Mouse (Mus musculus) brown adipose tissue, adult 24 weeks (tissue): ENCODE data around the gene Klf13. TPM values are rescaled to one million over a fixed set of nuclear protein-coding genes. Genes with fewer than 3 reads are reported as not detected.

Source experiments
- H3K27ac ChIP-seq: fragments of 200-500 bp; replicated peaks from 2 replicates; pipeline ENCODE4 v1.5.1; 2012; ENCODE audit warnings: low read depth, mild to moderate bottlenecking, low read length
- H3K4me1 ChIP-seq: fragments of 200-500 bp; 2 replicates; pipeline ENCODE4 v1.6.1; 2012; ENCODE audit warnings: low read length, mixed read lengths; ENCODE audit not compliant: control insufficient read depth, insufficient read depth, insufficient read length
- H3K4me3 ChIP-seq: fragments of 200-500 bp; 2 replicates; pipeline ENCODE4 v1.5.1; 2012; ENCODE audit warnings: low read depth, mild to moderate bottlenecking, low read length, moderate library complexity; ENCODE audit not compliant: insufficient read depth
- polyA plus RNA-seq: library from polyadenylated mRNA; stranded (reverse); fragments of >200 nt; gene quantifications from 2 replicates; pipeline ENCODE4 v1.2.4, GENCODE M21; 2012; ENCODE audit not compliant: missing spikeins, insufficient read depth, insufficient read length

The Klf13 gene
- polyA plus RNA-seq, 1 experiment: 13.6 TPM

DNA sequence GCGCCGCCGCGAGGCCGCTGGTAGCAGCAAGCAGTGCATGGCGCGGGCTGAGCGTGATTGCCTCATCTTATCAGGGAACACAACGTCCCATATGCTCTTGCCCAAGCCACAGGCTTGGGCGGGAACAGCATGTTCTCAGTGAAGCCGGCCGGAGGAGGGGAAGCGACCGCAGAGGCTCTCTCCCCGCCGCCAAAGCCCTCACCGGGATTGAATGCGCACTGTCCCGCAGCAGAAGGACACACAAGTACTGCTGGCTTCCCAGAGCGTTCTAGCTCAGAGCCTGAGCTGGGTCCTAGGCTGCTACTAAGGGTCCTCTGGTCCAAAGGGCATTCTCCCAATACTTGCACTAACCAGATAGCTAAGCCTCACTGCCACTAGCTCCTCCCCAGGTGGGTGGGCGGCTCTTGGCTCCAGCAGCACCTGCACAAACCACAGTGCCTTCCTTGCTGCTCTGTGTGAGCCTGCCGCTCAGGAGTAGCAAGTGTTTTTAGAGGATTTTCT lies 41.7 kb downstream of the Klf13 start:
- Histone ChIP-seq H3K4me1 (peaks cover 53% of the 10 kb centered on the region), H3K27ac (peak overlapping the region; percentile 98), H3K4me3 (peak overlapping the region; percentile 47)

DNA sequence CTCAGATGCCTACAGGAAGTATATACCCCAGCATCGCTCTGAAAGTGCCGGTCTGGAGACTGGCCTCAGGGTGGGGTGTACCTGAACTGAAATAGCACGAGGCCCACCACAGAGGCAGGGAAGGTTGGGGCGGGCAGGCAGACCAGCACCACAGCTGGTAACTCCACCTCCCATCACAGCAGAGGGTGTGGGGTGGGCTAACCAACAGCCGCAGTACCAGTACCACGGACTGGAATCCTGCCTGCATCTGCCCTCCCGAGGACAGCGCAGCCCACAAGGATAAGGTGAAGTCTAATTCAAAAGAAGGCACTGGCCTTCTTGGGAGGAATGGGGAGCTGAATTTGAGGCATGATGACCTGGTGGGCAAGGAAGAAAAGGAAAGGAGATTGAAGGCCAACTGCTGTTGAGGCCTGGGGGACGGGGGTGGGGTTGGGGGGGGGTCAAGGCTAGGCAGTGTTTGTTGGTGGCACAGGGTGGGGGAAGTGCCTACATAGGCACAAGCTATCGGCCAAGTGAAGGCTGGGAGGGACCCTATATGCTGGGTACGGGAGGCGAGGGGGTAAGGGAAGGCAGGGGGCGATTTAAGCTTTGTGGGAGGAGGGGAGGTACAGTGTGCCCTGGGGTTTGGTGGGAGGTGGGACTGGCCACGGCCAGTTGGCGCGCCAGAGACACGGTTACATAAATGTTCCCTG lies 42.3 kb downstream of the Klf13 start:
- Histone ChIP-seq H3K4me3 (peak overlapping the region; percentile 38), H3K27ac (peak overlapping the region; percentile 93), H3K4me1 (peaks cover 47% of the 10 kb centered on the region)

DNA sequence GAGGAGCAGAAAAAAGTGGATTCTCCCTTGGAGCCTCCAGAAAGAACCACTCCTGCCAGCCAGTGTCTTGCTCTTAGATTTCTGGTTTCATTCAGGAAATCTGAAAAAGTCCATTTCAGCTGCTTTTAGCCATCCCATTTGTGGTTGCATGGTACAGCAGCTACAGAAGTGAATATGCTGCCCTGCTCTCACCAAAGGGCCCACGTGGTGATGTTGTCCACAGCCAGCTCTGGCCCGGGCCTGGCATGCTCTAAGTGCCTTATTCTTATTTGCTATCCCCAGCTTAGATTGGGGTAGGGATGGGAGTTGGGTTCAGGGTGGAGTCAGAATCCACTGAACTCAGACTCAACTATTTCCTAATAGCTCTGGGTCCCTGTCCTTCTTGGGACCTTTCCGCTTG lies 43.5 kb downstream of the Klf13 start:
- Histone ChIP-seq H3K27ac (peak overlapping the region; percentile 67), H3K4me3 (no peak overlapping the region), H3K4me1 (peaks cover 36% of the 10 kb centered on the region)

GRCm38 (mm10) chr7:63894662-63895061 lies 44.1 kb downstream of the Klf13 start:
- Histone ChIP-seq H3K4me3 (no peak overlapping the region), H3K4me1 (peaks cover 38% of the 10 kb centered on the region), H3K27ac (peak overlapping the region; percentile 58)

- H3K27ac ChIP-seq: no peak overlapping the region; the same call in 1 of the 2 replicates
Measured at GRCm38 (mm10) chr7:63893729-63894128, 45.0 kb downstream of the Klf13 start.

GRCm38 (mm10) chr7:63893201-63893600 lies 45.5 kb downstream of the Klf13 start:
- no peak overlapping the region for H3K27ac ChIP-seq
- H3K4me1 ChIP-seq: peaks cover 42% of the 10 kb centered on the region

More at GRCm38 (mm10) chr7:63893729-63894128, 45.0 kb downstream of the Klf13 start:
- H3K4me3 ChIP-seq: no peak overlapping the region
- H3K4me1 ChIP-seq: peaks cover 40% of the 10 kb centered on the region

DNA sequence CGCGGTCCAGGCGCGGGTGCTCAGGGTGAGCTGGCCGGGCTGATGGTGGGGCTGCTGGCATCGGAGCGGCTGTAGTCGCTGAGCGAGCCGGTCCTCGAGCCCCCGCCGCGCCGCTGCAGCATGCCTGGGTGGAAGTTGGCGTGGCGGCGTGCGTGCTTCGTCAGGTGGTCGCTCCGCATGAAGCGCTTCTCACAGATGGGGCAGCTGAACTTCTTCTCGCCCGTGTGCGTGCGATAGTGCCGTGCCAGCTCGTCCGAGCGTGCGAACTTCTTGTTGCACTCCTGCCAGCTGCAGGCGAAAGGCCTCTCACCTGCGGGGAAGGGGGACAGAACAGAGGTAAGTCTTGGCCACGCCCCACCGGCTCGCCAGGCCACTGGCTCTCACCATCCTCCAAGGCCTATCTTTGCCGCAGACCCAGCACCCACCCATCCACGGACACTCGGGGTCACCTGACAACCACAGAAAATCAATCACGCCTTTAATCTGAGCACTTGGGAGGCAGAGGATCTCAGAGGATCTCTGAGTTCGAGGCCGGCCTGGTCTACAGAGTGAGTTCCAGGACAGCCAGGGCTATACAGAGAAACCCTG lies 47.1 kb downstream of the Klf13 start:
- no peak overlapping the region for H3K4me3 ChIP-seq

More at GRCm38 (mm10) chr7:63893201-63893600, 45.5 kb downstream of the Klf13 start:
- H3K4me3 ChIP-seq: no peak overlapping the region

DNA sequence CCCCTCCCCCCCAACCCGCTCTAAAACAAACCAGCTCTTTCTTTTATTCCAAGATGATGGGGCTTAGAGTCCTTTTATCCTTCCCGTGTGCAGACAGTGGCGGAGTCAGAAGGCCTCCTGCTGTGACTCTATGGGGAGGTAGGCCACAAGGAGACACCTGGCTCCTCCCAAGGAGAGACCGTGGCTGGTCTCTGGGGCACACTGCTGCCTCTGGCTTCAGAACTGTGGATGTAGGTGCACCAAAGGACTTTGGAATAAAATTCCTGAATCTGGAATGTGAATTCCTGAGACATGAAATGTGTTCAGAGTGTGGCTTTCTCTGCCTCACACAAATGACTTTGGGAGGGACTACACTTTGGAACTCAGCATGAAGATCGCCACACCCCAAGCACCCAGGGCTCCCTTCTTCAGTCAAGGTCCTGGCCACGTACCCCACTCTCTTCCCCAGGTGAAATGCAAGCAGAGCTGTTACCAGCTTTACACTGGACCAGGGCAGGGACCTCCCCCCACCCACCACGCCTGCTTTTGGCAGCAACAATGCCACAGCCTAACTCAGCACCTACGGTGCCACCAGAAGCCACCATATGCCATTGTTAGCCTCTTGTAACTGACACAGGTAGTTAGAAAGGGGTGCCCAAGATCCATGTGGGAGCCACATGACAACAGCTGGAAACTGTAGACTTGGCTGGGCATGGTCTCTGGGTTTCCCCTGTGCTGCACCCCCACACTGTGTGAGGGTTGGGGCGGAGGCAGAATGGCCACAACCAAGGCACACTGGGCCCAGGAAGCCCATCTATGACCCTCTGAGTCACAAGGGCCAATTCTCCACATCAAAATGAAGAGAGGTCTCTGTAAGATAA lies 49.4 kb downstream of the Klf13 start:
- H3K4me3 ChIP-seq: no peak overlapping the region
- H3K27ac ChIP-seq: peak overlapping the region; percentile 47; the same call in 1 of the 2 replicates
- H3K4me1 ChIP-seq: peaks cover 38% of the 10 kb centered on the region

More for the DNA sequence above, 47.1 kb downstream of the Klf13 start:
- H3K27ac ChIP-seq: no peak overlapping the region
- peaks cover 43% of the 10 kb centered on the region for H3K4me1 ChIP-seq

- Histone ChIP-seq H3K4me1 (peaks cover 36% of the 10 kb centered on the region), H3K4me3 (no peak overlapping the region), H3K27ac (peak overlapping the region; percentile 82)
Measured at GRCm38 (mm10) chr7:63888674-63889073, 50.0 kb downstream of the Klf13 start.

GRCm38 (mm10) chr7:63887602-63888123 lies 51.1 kb downstream of the Klf13 start:
- Histone ChIP-seq H3K4me1 (peaks cover 38% of the 10 kb centered on the region), H3K27ac (peak overlapping the region; percentile 82), H3K4me3 (no peak overlapping the region)

DNA sequence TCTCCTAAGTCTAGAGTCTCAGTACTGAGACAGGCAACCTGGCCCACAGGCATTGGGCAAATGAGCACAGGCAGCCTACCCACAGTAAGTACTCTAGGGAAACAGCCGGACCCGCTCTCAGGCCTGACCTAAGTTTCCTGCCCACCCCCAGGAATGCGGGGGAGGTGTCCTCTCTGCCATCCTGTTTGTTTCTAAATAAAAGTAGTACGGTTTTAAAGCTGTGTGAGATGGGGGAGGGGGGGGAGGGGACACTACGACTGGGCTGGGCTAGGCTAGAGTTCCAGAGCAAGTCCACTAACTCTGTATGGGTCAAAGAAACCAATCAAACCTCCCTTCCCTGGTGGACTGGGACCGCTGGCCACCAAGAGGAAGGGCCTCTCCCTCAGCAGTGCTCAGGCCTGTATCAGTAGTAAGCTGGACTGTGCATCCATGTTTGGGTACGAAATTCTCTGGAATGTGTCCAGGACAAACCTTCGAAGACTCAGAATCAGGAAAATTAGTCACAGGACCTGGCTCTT lies 51.6 kb downstream of the Klf13 start:
- Histone ChIP-seq H3K27ac (peak overlapping the region; percentile 91), H3K4me1 (peaks cover 39% of the 10 kb centered on the region), H3K4me3 (no peak overlapping the region)

DNA sequence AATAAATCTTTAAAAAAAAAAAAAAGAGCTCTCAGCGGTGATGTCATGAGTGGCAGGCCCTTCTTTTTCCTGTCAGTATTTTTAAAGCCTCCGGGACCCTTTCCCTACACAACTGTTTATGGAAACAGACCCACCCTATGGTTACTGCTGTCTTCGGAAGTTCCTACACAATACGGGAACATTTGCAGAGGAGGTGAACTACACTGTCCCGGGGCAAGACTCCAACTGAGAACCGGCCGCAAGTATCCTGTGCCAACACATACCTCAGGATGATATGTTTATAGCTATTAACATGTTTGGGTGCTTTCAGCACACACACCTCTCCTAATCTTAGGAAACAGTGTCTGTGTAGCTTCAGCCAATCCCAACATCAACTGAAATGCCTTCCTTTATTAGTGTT lies 53.7 kb downstream of the Klf13 start:
- H3K27ac ChIP-seq: peak overlapping the region; percentile 49

DNA sequence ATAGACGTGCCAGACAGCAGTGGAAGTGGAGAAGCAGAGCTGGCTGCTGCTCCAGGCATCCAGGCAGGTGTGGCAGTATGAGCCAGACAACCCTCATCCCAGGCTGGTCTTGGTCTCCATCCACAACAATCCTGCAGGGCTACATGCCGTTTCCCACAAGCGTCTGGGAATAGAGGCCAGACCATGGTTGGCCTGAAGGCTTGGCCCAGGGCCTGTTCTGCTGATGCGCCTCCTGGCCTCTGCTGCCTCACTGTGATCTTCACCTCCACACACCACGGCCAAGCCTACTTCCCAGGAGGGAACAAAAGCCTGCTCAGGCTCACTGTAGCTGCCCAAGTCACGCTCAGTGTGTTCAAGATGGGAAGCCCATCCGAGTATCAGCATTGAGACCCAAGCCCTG lies 56.0 kb downstream of the Klf13 start:
- Histone ChIP-seq H3K4me3 (no peak overlapping the region), H3K4me1 (peaks cover 23% of the 10 kb centered on the region), H3K27ac (no peak overlapping the region)

More for the DNA sequence above, 53.7 kb downstream of the Klf13 start:
- H3K4me3 ChIP-seq: no peak overlapping the region
- H3K4me1 ChIP-seq: peaks cover 39% of the 10 kb centered on the region

- H3K27ac ChIP-seq: no peak overlapping the region
- H3K4me1 ChIP-seq: peaks cover 20% of the 10 kb centered on the region
- no peak overlapping the region for H3K4me3 ChIP-seq
Measured at GRCm38 (mm10) chr7:63879583-63879982, 59.1 kb downstream of the Klf13 start.

DNA sequence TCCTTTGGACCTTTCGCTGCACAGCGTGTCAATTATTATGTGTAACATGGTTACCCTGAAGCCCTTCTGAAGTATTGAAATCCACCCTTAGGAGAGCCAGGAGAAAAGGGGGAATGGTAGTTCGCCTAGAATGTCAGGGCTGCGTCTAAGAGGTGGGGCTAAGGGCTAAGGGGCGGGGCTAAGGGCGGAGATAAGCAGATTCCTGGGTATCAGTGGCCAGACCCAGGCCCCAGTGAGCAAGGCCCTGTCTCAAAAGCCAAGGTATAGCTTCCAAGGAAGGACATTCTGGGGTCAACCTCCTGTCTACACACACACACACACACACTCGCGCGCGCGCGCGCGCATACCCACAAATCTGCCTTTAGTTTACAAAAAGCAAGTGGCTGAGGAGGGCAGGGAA lies 61.1 kb downstream of the Klf13 start:
- H3K4me1 ChIP-seq: peaks cover 13% of the 10 kb centered on the region
- no peak overlapping the region for H3K27ac ChIP-seq

More for the DNA sequence above, 61.1 kb downstream of the Klf13 start:
- H3K4me3 ChIP-seq: no peak overlapping the region
